Mouse (Mus musculus) forebrain, embryonic 11.5 days (tissue): ENCODE measurements around the gene Irf2. TPM values are rescaled to one million over a fixed set of nuclear protein-coding genes. Genes with fewer than 3 reads are reported as not detected.
"Not testable (repeated sequence)": the region's sequence is repeated elsewhere in the genome, so short reads cannot be mapped to it uniquely, and the experiment has no call there.

ENCODE experiments used
- ATAC-seq: fragments of 200-750 bp; cut with Nextera tagmentation; replicated peaks from 2 replicates; pipeline ENCODE4 v1.8.0; 2017; ENCODE audit warnings: moderate TSS enrichment; ENCODE audit not compliant: low FRiP score
- DNase-seq: peaks from one replicate; pipeline ENCODE4 v3.0.0-alpha.2; 2017; ENCODE audit warnings: low spot score
- H3K27ac ChIP-seq: fragments of 300-500 bp; sonication (generic); 2 replicates; pipeline ENCODE4 v1.5.1; 2014; ENCODE audit warnings: low read depth, low read length
- H3K27me3 ChIP-seq: fragments of 300-500 bp; sonication (generic); 2 replicates; pipeline ENCODE4 v1.6.1; 2014; ENCODE audit warnings: mild to moderate bottlenecking, low read length, mixed read lengths; ENCODE audit not compliant: control insufficient read depth, insufficient read depth
- H3K36me3 ChIP-seq: fragments of 300-500 bp; sonication (generic); 2 replicates; pipeline ENCODE4 v1.6.1; 2014; ENCODE audit warnings: mild to moderate bottlenecking, low read length, moderate library complexity, mixed read lengths; ENCODE audit not compliant: control insufficient read depth, insufficient read depth
- H3K4me1 ChIP-seq: fragments of 300-500 bp; sonication (generic); replicated peaks from 2 replicates; pipeline ENCODE4 v1.6.1; 2014; ENCODE audit warnings: low read length, mixed read lengths; ENCODE audit not compliant: control insufficient read depth, insufficient read depth
- H3K4me2 ChIP-seq: fragments of 300-500 bp; sonication (generic); 2 replicates; pipeline ENCODE4 v1.6.1; 2014; ENCODE audit warnings: low read depth, mild to moderate bottlenecking, low read length, moderate library complexity, mixed read lengths; ENCODE audit not compliant: severe bottlenecking
- H3K4me3 ChIP-seq: fragments of 300-500 bp; sonication (generic); 2 replicates; pipeline ENCODE4 v1.5.1; 2014; ENCODE audit warnings: low read depth, low read length
- H3K9ac ChIP-seq: fragments of 300-500 bp; sonication (generic); 2 replicates; pipeline ENCODE4 v1.6.1; 2014; ENCODE audit warnings: low read length
- H3K9me3 ChIP-seq: fragments of 300-500 bp; sonication (generic); 2 replicates; pipeline ENCODE4 v1.6.1; 2016; ENCODE audit warnings: low read length, mixed read lengths; ENCODE audit not compliant: control insufficient read depth
- WGBS: fragments of 180-500 bp; shearing (Covaris S2); extraction: QIAGEN DNeasy Blood & Tissue Kit; methylation state at CpG from one replicate; pipeline ENCODE4 v1.1.7; 2014; 5-methylcytosine and 5-hydroxymethylcytosine counted together
- polyA plus RNA-seq: library from polyadenylated mRNA; unstranded; fragments of >200 nt; fragmentation: Nextera tagmentation; extraction: Ambion mirVana; gene quantifications from 2 replicates; pipeline ENCODE4 v1.2.1, GENCODE M21; 2014

Irf2 gene
- polyA plus RNA-seq, 1 experiment from 2014 or later = 12.8 TPM

DNA sequence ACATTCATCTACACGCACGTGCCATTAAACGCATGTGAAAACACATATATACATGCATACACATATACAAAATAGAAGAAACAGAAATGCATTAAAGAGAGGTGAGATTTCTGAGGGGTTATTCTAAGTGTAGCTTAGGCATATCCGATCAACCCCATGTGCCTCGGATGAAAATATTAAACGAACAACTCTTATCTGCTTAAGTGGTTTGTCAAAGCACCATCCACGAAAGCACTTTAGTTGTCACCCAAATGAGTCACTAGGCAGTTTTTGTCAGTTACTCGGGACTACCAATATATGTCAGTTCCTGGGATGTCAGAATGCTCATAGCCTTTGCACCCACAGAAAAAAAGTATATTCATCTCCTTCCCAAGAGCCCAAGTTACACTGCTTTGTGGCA lies 21.2 kb upstream of the Irf2 start:
- Histone ChIP-seq H3K4me3 (no peak overlapping the region), H3K27ac (no peak overlapping the region), H3K9me3 (no peaks in the 10 kb centered on the region), H3K36me3 (no peaks in the 10 kb centered on the region), H3K9ac (no peak overlapping the region), H3K4me2 (no peak overlapping the region), H3K27me3 (no peaks in the 10 kb centered on the region), H3K4me1 (peaks cover 3% of the 10 kb centered on the region; the same call in 1 of the 2 replicates)
- WGBS = 90% methylated on average over 8 of the region's 8 CpGs
- DNase-seq (no peak), ATAC-seq (no peak)

DNA sequence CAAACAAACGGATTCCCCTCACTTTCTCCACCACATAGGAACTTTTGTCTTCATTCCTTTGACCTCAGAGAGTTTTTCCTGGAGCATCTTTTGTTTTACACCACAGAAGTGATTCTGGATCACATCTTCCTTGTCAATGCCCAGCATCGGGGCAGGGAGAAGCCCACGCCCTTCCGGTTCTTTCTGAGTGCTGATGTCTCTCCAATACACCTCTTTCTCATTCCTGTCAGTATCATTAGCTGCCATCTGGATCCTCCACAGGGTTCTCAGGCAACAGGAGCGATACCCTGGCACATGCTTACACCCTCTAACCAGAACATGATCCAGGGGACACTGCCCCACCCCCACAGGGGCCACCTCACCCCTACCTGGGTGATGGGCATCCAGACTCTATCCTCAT lies 20.8 kb upstream of the Irf2 start:
- no peaks in the 10 kb centered on the region for H3K36me3 ChIP-seq
- WGBS = 84% methylated on average over 5 of the region's 5 CpGs
- no peaks in the 10 kb centered on the region for H3K9me3 ChIP-seq
- H3K4me3 ChIP-seq = no peak overlapping the region
- no peak overlapping the region for H3K4me2 ChIP-seq
- no peak overlapping the region for H3K27ac ChIP-seq
- no peak overlapping the region for H3K9ac ChIP-seq
- ATAC-seq (no peak), DNase-seq (no peak)
- H3K4me1 ChIP-seq = peaks cover 3% of the 10 kb centered on the region; the same call in 1 of the 2 replicates
- H3K27me3 ChIP-seq = no peaks in the 10 kb centered on the region

DNA sequence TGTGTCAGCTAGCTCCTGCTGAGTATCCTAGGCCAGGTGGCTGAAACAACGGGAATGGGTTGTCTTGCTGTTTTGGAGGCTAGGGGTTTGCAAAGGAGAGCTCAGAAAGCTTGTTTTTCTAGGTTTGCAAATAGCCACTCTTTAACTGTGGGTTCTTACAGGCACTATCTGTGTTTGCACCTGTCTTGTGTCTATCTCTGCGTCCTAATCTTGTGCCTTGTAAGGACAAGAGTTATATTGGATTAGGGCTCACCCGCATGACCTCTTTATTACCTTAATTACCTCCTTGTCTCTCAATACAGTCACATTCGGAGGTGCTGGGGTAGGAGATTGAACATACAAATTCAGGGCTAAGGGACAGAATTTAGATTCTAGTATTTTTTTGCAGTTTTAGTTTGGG lies 18.9 kb upstream of the Irf2 start:
- no peak overlapping the region for H3K4me3 ChIP-seq

DNA sequence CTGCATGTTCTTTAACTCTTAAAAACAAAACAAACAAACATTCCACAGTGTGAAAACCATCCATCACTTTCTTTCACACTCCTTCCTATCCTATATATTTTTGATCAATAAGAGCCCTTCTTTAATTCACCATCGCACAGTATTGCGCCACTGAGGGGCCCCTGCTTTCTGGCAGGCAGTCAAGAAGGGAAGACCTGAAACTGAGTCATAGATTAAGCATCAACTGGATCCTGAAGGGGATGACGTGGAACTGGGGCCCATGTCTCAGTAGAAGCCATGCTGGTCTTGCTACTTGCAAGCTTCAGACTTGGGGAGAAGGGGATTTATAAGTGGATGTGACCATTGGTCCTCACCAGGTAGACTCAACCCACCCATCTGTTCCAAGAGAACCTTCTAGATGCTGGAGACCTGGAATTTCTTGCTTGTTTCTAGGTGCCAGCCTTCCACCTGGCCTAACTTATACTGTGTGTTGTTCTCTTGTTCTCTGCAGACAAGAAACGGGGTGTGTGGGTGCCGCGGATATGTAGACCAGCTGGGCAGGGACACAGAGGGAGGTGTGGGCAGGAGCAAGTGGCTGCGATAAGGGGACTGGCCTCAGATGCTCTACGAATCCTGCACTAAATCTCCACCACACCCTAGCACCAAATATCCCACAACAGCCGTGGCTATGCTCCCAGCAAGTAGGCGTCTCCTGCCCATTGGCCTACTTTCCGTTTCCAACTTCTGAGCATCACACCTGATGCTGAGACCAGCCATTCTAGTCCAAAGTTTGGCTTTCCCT lies 18.3 kb upstream of the Irf2 start:
- H3K9ac ChIP-seq = no peak overlapping the region
- ATAC-seq = no peak
- H3K4me1 ChIP-seq = peaks cover 3% of the 10 kb centered on the region; the same call in 1 of the 2 replicates
- H3K9me3 ChIP-seq = no peaks in the 10 kb centered on the region
- H3K4me2 ChIP-seq = no peak overlapping the region
- 87% methylated on average over 11 of the region's 11 CpGs for WGBS
- no peak overlapping the region for H3K27ac ChIP-seq
- H3K4me3 ChIP-seq = no peak overlapping the region
- H3K27me3 ChIP-seq = no peaks in the 10 kb centered on the region
- DNase-seq = no peak
- no peaks in the 10 kb centered on the region for H3K36me3 ChIP-seq

More for the DNA sequence above, 18.9 kb upstream of the Irf2 start:
- no peak overlapping the region for H3K27ac ChIP-seq
- WGBS = 59% methylated on average over 4 of the region's 4 CpGs
- H3K36me3 ChIP-seq = no peaks in the 10 kb centered on the region
- ATAC-seq (no peak), DNase-seq (no peak)
- H3K27me3 ChIP-seq = no peaks in the 10 kb centered on the region
- no peak overlapping the region for H3K9ac ChIP-seq
- no peaks in the 10 kb centered on the region for H3K9me3 ChIP-seq
- H3K4me1 ChIP-seq = peaks cover 3% of the 10 kb centered on the region; the same call in 1 of the 2 replicates
- no peak overlapping the region for H3K4me2 ChIP-seq

DNA sequence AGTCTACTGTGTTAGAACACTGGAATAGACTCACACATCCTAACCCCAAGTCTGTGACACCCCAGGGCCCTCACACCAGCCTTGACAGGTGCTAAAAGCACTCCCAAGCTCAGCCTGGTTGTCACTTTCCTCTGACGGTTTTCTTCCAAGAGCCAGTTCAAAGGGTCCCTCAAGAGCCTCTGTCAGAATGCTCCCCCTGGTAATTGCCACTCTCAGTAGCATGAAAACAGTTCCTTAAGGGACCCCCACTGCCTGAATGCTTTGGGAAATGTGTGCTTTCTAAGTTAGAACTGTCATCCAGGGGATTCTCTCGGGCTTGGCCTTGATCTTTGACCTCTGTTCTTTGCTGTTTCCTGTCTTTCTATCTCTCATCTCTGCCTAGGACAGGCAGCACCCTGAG lies 17.0 kb upstream of the Irf2 start:
- Histone ChIP-seq H3K4me3 (no peak overlapping the region), H3K27ac (no peak overlapping the region), H3K9me3 (no peaks in the 10 kb centered on the region), H3K4me2 (no peak overlapping the region), H3K4me1 (no peaks in the 10 kb centered on the region), H3K27me3 (no peaks in the 10 kb centered on the region), H3K36me3 (no peaks in the 10 kb centered on the region), H3K9ac (no peak overlapping the region)
- no peak for ATAC-seq
- 46% methylated on average over 2 of the region's 2 CpGs for WGBS
- DNase-seq = no peak

DNA sequence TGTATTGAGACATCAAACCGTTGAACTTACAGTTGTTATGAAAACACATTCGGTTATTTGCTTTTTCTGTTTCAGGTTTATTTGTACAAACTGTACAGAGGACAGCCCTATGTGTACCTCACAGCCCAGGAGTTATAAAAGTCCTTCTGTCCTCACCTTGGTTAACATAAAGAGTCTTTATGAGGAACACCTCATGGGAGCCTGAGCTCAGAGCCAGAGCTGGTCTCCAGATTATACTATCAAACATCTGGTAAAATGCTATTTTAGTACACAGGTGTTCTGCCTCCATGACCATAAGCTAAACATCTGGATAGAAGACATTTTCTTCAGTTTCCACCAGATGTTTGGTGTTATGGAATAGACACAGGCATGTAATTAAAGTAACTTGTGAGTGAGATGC lies 13.1 kb upstream of the Irf2 start:
- ATAC-seq (no peak), DNase-seq (no peak)
- Histone ChIP-seq H3K4me3 (no peak overlapping the region), H3K4me1 (no peaks in the 10 kb centered on the region), H3K27ac (no peak overlapping the region), H3K9me3 (no peaks in the 10 kb centered on the region), H3K36me3 (no peaks in the 10 kb centered on the region), H3K27me3 (no peaks in the 10 kb centered on the region), H3K9ac (no peak overlapping the region), H3K4me2 (no peak overlapping the region)
- 92% methylated on average over 2 of the region's 2 CpGs for WGBS

DNA sequence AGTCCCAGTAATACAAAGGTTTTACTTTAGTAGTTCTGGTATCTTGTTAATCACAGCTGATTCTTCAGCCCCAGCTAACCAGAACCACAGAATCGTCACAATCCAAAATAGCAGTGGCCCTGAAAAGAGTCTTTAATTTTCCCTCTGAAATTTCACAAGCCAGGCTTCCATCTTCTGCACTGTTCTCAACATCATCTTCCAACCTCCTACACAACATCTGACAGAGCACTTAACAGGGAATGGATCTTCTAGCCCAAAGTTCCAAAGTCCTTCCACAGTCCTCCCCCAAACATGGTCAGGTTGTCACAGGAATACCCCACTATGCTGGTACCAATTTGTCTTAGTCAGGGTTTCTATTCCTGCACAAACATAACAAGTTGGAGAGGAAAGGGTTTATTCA lies 9.9 kb upstream of the Irf2 start:
- not testable (repeated sequence) for H3K36me3 ChIP-seq, H3K4me1 ChIP-seq, H3K4me3 ChIP-seq, H3K27ac ChIP-seq, H3K27me3 ChIP-seq, H3K9ac ChIP-seq, H3K4me2 ChIP-seq, ATAC-seq, H3K9me3 ChIP-seq, DNase-seq
- 90% methylated on average over 1 of the region's 1 CpGs for WGBS

DNA sequence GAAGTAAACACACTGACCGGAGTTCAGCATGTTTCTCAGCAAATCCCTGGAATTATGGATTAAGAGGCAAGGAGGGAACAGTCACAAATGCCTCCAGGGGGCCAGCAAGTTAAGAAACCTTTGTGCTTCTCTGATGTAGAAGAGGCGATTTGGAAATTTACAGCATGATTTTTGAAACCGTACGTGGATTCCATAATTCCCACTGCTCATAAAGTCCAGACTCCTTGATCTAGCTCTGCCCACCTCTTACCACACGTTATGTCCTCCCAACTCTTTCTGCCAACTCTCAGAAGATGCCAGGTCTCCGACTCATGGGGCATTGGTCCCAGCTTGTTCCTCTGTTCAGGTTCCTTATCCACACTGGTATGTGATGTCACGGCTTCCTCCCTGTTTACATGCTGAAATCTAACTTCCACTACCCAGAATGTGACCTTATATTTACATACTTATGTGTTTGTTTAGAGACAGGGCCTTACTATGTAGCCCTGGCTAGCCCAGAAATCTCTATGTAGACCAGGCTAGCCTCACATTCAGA lies 7.1 kb upstream of the Irf2 start:
- Histone ChIP-seq H3K4me1 (no peaks in the 10 kb centered on the region), H3K4me2 (no peak overlapping the region), H3K9ac (no peak overlapping the region), H3K36me3 (no peaks in the 10 kb centered on the region), H3K27ac (no peak overlapping the region), H3K9me3 (no peaks in the 10 kb centered on the region; the same call in 1 of the 2 replicates), H3K27me3 (no peaks in the 10 kb centered on the region), H3K4me3 (no peak overlapping the region)
- peak; percentile 21 for DNase-seq
- ATAC-seq = no peak
- WGBS = 88% methylated on average over 7 of the region's 7 CpGs

DNA sequence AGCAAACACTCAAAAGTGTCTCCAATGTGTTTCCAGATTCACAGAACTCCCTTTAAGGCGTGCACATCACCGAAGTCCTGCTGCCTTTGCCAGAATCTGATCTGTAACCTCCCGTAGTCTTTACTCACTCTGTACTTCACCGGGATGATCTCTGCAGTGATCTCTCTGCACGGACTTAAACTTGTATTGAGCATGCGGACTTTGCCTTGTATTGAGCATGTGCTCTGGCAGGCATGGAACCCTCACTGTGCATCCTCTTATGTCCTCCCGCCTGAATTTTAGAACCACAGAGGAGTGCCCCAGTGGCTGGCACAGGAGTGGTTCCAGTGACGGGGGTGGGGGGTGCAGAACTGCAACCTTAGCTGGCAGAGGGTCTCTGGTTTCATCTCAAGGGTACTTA lies 5.9 kb upstream of the Irf2 start:
- no peak overlapping the region for H3K4me2 ChIP-seq
- H3K9ac ChIP-seq = no peak overlapping the region
- H3K27ac ChIP-seq = no peak overlapping the region
- DNase-seq = peak; percentile 46
- no peaks in the 10 kb centered on the region for H3K27me3 ChIP-seq
- no peak overlapping the region for H3K4me3 ChIP-seq
- H3K4me1 ChIP-seq = no peaks in the 10 kb centered on the region
- no peaks in the 10 kb centered on the region; the same call in 1 of the 2 replicates for H3K9me3 ChIP-seq
- no peaks in the 10 kb centered on the region for H3K36me3 ChIP-seq
- 81% methylated on average over 8 of the region's 8 CpGs for WGBS
- no peak for ATAC-seq
